Mouse (Mus musculus): ENCODE data around the gene Mpzl1. TPM values are rescaled to one million over a fixed set of nuclear protein-coding genes. Genes with fewer than 3 reads are reported as not detected.

Mpzl1 gene
- polyA plus RNA-seq, 1 experiment from 2014 or later = 25.5 TPM

- no peak overlapping the region for H3K9ac ChIP-seq
- no peak overlapping the region for H3K4me2 ChIP-seq
- ATAC-seq (ENCODE audit: insufficient read depth) = 0 out of 2 replicates have a peak, but pooled peaks have one; percentile 13
- no peak overlapping the region for H3K4me3 ChIP-seq (replicated peaks)
- 72% methylated on average over 14 of the region's 14 CpGs for WGBS (ENCODE audit: insufficient replicate concordance)
- no peaks in the 10 kb centered on the region for H3K27me3 ChIP-seq
- no peak overlapping the region for H3K27ac ChIP-seq (replicated peaks)
- peaks cover 7% of the 10 kb centered on the region; the same call in 1 of the 2 replicates for H3K36me3 ChIP-seq (replicated peaks)
- H3K4me1 ChIP-seq (replicated peaks) = peaks cover 13% of the 10 kb centered on the region; the same call in 1 of the 2 replicates
- H3K9me3 ChIP-seq (replicated peaks) = no peaks in the 10 kb centered on the region
These were observed 21.1 kb upstream of the Mpzl1 start for GRCm38 (mm10) chr1:165655482-165655881.

DNA sequence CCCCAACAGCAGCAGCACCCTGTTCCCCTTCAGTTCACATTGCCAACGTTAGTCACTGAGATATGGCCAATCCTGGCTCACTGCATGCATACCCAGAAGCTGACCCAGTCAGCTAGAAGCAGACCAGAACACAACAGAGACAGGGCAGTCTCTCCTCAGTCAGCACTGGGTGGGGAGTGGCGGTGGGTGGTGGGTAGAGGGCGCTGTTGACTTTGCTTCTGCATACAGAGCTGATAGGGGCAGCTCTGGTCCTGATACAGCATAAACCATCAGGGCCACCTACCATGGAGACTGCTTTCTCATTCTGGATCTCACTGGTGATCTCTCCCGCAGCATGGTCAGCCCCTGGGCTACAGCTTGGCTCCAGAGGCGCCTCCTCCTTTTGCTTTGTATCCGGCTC is 20.7 kb upstream of the Mpzl1 start:
- H3K4me1 ChIP-seq (replicated peaks) = peaks cover 13% of the 10 kb centered on the region; the same call in 1 of the 2 replicates
- H3K27me3 ChIP-seq = no peaks in the 10 kb centered on the region
- ATAC-seq (ENCODE audit: insufficient read depth) = 0 out of 2 replicates have a peak, but pooled peaks have one; percentile 35
- no peak overlapping the region for H3K9ac ChIP-seq
- no peak overlapping the region for H3K4me2 ChIP-seq
- H3K27ac ChIP-seq (replicated peaks) = no peak overlapping the region
- no peak overlapping the region for H3K4me3 ChIP-seq (replicated peaks)
- H3K36me3 ChIP-seq (replicated peaks) = peaks cover 7% of the 10 kb centered on the region; the same call in 1 of the 2 replicates
- H3K9me3 ChIP-seq (replicated peaks) = no peaks in the 10 kb centered on the region
- 56% methylated on average over 6 of the region's 6 CpGs for WGBS (ENCODE audit: insufficient replicate concordance)

DNA sequence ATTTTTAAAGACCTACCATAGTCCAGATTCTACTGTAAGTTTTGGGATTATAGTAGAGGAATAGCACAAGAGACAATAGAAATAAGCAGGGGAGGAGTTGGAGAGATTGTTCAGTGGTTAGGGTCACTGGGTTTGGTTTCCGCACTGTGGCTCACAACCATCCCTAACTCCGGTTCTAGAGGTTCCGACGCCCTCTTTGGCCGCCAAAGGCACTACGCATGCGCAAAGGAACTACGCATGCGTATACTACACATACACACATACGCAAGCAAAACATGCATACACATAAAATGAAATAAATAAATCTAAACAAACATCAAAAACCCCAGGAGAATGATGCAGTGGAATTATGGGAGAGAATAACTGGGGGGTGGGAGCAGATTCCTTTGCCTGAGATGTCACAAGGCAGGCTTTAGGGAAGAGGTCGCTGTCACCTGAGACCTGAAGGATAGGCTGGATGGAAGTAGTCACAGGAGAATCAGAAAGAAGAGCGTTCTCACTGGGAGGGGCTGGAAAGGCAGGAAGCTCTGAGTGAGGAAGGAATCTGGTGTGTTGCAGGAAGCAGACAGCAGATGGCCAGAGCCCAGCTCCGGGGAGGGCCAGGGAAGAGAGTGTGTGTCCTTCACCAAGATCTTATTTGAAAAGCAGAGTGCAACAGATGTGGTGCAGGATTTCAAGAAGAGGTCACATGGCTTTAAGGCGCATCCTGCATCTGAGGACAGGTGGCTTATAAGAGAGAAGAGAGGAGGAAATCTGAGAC is 19.0 kb upstream of the Mpzl1 start:
- 76% methylated on average over 14 of the region's 14 CpGs for WGBS (ENCODE audit: insufficient replicate concordance)

DNA sequence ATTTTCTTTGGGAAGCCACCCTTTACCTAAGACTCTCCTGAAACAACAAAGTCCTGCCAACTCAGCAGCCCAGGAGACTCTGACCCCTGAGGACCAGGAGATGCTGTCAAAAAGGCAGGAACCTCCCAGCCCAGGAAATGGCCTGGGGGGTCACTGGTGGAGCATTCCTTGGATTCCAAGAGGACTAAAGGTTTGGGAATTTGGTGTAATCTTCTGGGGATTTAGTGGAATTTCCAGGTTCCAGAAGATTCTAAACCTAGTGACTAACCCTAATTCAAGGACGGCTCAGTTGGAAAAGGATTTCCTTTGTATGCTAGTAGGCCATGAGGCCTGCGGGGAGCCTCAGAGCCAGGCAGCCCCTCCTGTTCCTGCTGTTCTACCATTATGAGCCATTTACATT is 18.2 kb upstream of the Mpzl1 start:
- Histone ChIP-seq H3K4me3 (replicated peaks) (no peak overlapping the region), H3K9me3 (replicated peaks) (no peaks in the 10 kb centered on the region), H3K4me2 (no peak overlapping the region), H3K9ac (no peak overlapping the region), H3K27me3 (no peaks in the 10 kb centered on the region), H3K27ac (replicated peaks) (no peak overlapping the region), H3K36me3 (replicated peaks) (0 out of 2 replicates have a peak, but pooled peaks cover 2% of the 10 kb centered on the region), H3K4me1 (replicated peaks) (peaks cover 13% of the 10 kb centered on the region; the same call in 1 of the 2 replicates)
- 80% methylated on average over 2 of the region's 2 CpGs for WGBS (ENCODE audit: insufficient replicate concordance)
- ATAC-seq (ENCODE audit: insufficient read depth) = no peak

More for the DNA sequence above, 19.0 kb upstream of the Mpzl1 start:
- Histone ChIP-seq H3K36me3 (replicated peaks) (0 out of 2 replicates have a peak, but pooled peaks cover 5% of the 10 kb centered on the region), H3K4me1 (replicated peaks) (peaks cover 13% of the 10 kb centered on the region; the same call in 1 of the 2 replicates), H3K4me3 (replicated peaks) (no peak overlapping the region), H3K27ac (replicated peaks) (no peak overlapping the region), H3K27me3 (no peaks in the 10 kb centered on the region), H3K9ac (no peak overlapping the region), H3K9me3 (replicated peaks) (no peaks in the 10 kb centered on the region), H3K4me2 (no peak overlapping the region)
- ATAC-seq (ENCODE audit: insufficient read depth) = no peak

- Histone ChIP-seq H3K36me3 (replicated peaks) (no peaks in the 10 kb centered on the region), H3K27me3 (no peaks in the 10 kb centered on the region), H3K4me1 (replicated peaks) (peaks cover 13% of the 10 kb centered on the region; the same call in 1 of the 2 replicates), H3K27ac (replicated peaks) (no peak overlapping the region), H3K9me3 (replicated peaks) (no peaks in the 10 kb centered on the region), H3K9ac (no peak overlapping the region), H3K4me3 (replicated peaks) (no peak overlapping the region), H3K4me2 (no peak overlapping the region)
- no peak for ATAC-seq (ENCODE audit: insufficient read depth)
- 9% methylated on average over 5 of the region's 5 CpGs for WGBS (ENCODE audit: insufficient replicate concordance)
These were observed 16.8 kb upstream of the Mpzl1 start for GRCm38 (mm10) chr1:165651158-165651557.

DNA sequence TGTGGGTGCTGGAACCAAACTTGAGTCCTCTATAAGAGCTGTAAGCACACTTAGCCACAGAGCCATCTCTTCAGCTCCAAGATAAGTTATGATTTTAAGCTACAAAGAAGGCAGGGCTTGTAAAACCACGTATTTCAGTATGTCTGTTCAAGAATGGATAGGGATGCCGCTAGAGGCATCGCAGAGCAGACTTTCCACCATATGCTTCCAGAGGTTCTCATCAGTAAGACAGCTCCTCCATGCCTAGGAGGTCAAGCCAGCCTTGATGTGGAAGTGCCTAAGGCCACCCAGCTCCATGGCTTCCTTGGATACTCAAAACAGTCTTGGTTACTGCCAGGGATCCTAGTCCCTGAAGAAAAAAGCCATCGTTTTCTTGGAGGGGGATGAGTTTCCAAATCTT is 10.8 kb upstream of the Mpzl1 start:
- Histone ChIP-seq H3K9me3 (replicated peaks) (no peaks in the 10 kb centered on the region), H3K9ac (no peak overlapping the region), H3K4me1 (replicated peaks) (peaks cover 20% of the 10 kb centered on the region), H3K36me3 (replicated peaks) (no peaks in the 10 kb centered on the region), H3K4me3 (replicated peaks) (no peak overlapping the region), H3K27ac (replicated peaks) (no peak overlapping the region), H3K27me3 (0 out of 2 replicates have a peak, but pooled peaks cover 15% of the 10 kb centered on the region), H3K4me2 (no peak overlapping the region)
- no peak for ATAC-seq (ENCODE audit: insufficient read depth)
- 62% methylated on average over 4 of the region's 4 CpGs for WGBS (ENCODE audit: insufficient replicate concordance)

DNA sequence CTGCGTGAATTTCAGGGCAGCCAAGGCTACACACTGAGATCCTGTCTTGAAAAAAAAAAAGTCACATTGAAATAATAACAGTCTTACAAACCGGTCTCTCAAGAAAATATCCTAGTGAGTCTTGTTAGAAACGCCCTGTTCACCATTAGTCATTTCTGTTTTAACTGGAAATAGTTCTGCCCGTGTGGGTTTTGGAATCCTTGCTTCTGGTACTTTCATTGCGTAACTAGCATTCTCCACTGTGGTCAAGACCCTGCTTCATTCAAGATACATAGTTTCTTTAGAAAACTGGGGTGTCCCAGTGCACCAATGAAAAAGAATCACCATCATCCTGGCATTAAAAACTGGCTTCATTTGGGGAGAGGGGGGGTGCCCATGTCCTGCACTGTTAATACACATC is 9.4 kb upstream of the Mpzl1 start:
- Histone ChIP-seq H3K27me3 (0 out of 2 replicates have a peak, but pooled peaks cover 15% of the 10 kb centered on the region), H3K27ac (replicated peaks) (no peak overlapping the region), H3K4me2 (0 out of 2 replicates have a peak overlapping the region, but pooled peaks have one; percentile 93), H3K36me3 (replicated peaks) (no peaks in the 10 kb centered on the region), H3K4me1 (replicated peaks) (peaks cover 30% of the 10 kb centered on the region), H3K4me3 (replicated peaks) (no peak overlapping the region), H3K9ac (no peak overlapping the region), H3K9me3 (replicated peaks) (no peaks in the 10 kb centered on the region)
- WGBS (ENCODE audit: insufficient replicate concordance) = 53% methylated on average over 5 of the region's 5 CpGs
- no peak for ATAC-seq (ENCODE audit: insufficient read depth)

- H3K4me1 ChIP-seq (replicated peaks) = peaks cover 30% of the 10 kb centered on the region
- peak overlapping the region; percentile 83 for H3K4me3 ChIP-seq (replicated peaks)
- ATAC-seq (ENCODE audit: insufficient read depth) = peak; percentile 32
- H3K27me3 ChIP-seq = 0 out of 2 replicates have a peak, but pooled peaks cover 15% of the 10 kb centered on the region
- H3K27ac ChIP-seq (replicated peaks) = peak overlapping the region; percentile 60
- peak overlapping the region; percentile 79 for H3K9ac ChIP-seq
- no peaks in the 10 kb centered on the region for H3K36me3 ChIP-seq (replicated peaks)
- H3K9me3 ChIP-seq (replicated peaks) = no peaks in the 10 kb centered on the region
- peak overlapping the region; percentile 93 for H3K4me2 ChIP-seq
- 2% methylated on average over 16 of the region's 16 CpGs for WGBS (ENCODE audit: insufficient replicate concordance)
These were observed 8.5 kb upstream of the Mpzl1 start for GRCm38 (mm10) chr1:165642780-165643311.

- H3K4me3 ChIP-seq (replicated peaks) = peak overlapping the region; percentile 83
- H3K27me3 ChIP-seq = 0 out of 2 replicates have a peak, but pooled peaks cover 15% of the 10 kb centered on the region
- peak overlapping the region; percentile 93 for H3K4me2 ChIP-seq
- no peaks in the 10 kb centered on the region for H3K9me3 ChIP-seq (replicated peaks)
- peak overlapping the region; percentile 77 for H3K27ac ChIP-seq (replicated peaks)
- ATAC-seq (ENCODE audit: insufficient read depth) = peak; percentile 77
- under 1% methylated on average over 75 of the region's 75 CpGs for WGBS (ENCODE audit: insufficient replicate concordance)
- no peaks in the 10 kb centered on the region for H3K36me3 ChIP-seq (replicated peaks)
- peak overlapping the region; percentile 79 for H3K9ac ChIP-seq
- H3K4me1 ChIP-seq (replicated peaks) = peaks cover 30% of the 10 kb centered on the region
These were observed 7.7 kb upstream of the Mpzl1 start for GRCm38 (mm10) chr1:165641786-165642771.

DNA sequence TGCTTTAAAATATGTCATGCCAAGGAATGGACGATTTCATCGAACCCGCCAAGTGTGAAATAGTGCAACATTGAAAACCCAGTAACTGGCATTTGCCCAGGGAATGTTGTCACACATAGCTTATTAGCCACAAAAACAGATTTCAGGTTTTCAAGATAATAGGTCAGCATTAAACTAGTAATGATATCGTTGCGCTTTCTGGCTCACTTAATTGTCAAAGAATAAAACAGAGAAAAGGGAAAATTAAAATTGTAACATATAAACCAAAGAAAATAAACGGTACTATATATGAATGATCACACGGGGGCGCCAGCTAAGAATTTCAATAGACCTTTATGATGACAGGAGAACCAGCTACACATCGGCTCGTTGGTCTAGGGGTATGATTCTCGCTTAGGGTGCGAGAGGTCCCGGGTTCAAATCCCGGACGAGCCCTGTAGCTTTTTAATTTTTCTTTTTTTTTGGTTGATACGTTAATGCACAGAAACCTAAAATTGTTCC is 7.0 kb upstream of the Mpzl1 start:
- H3K36me3 ChIP-seq (replicated peaks) = no peaks in the 10 kb centered on the region
- peak overlapping the region; percentile 83 for H3K4me3 ChIP-seq (replicated peaks)
- H3K4me1 ChIP-seq (replicated peaks) = peaks cover 33% of the 10 kb centered on the region
- 0 out of 2 replicates have a peak, but pooled peaks cover 15% of the 10 kb centered on the region for H3K27me3 ChIP-seq
- peak overlapping the region; percentile 77; the same call in 1 of the 2 replicates for H3K27ac ChIP-seq (replicated peaks)
- H3K9me3 ChIP-seq (replicated peaks) = no peaks in the 10 kb centered on the region
- H3K9ac ChIP-seq = peak overlapping the region; percentile 79; the same call in 1 of the 2 replicates
- peak overlapping the region; percentile 93 for H3K4me2 ChIP-seq
- WGBS (ENCODE audit: insufficient replicate concordance) = 5% methylated on average over 16 of the region's 16 CpGs
- peak; percentile 65 for ATAC-seq (ENCODE audit: insufficient read depth)
